Mouse (Mus musculus): ENCODE results near the gene Zc3hav1l. TPM values are rescaled to one million over a fixed set of nuclear protein-coding genes. Genes with fewer than 3 reads are reported as not detected.

Zc3hav1l gene
- 9.1 and 9.9 TPM in 2 replicates for polyA plus RNA-seq (2015; fragmentation: Nextera tagmentation; extraction: Ambion mirVana)

- Histone ChIP-seq H3K9ac (peak within 1 kb of the TSS; percentile 94), H3K4me1 (replicated peaks) (peaks cover 17% of the 10 kb centered on the region), H3K27ac (peak within 1 kb of the TSS; percentile 95), H3K9me3 (no peaks in the 10 kb centered on the region), H3K4me2 (peak within 1 kb of the TSS; percentile 70), H3K4me3 (peak within 1 kb of the TSS; percentile 69), H3K36me3 (peaks cover 23% of the 10 kb centered on the region), H3K27me3 (no peaks in the 10 kb centered on the region)
- peak; percentile 97 for ATAC-seq (ENCODE audit: low FRiP score)
- WGBS, result under 1% methylated on average over 63 of the region's 70 CpGs
Measured at GRCm38 (mm10) chr6:38298761-38299401, at the start of gene Zc3hav1l. TSS of gene Zc3hav1l (minus strand) at chr6:38299259.

DNA sequence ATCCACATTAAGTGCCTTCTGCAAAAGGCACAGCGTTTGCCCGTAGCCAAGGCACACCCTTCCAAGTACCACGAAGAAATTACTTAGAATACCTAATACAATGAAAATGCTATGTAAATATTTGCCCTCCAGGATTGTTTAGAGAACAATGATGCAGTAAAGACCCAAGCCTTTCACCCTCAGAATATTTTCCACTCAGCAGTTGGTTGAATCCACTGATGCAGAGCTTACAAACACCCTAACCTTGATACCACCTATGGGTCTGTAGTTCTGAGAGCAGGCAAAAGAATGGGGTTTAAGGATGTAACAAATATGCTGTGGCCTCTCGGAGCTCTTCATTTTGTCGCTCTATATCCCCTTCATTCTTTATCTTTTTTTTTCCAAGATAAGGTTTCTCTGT, 48.8 kb upstream of the Zc3hav1l start:
- Histone ChIP-seq H3K9me3 (no peaks in the 10 kb centered on the region), H3K4me1 (replicated peaks) (no peaks in the 10 kb centered on the region), H3K27me3 (peaks cover 34% of the 10 kb centered on the region), H3K9ac (no peak overlapping the region), H3K4me3 (no peak overlapping the region), H3K4me2 (no peak overlapping the region), H3K36me3 (no peaks in the 10 kb centered on the region), H3K27ac (no peak overlapping the region)
- ATAC-seq (ENCODE audit: low FRiP score), result no peak
- 82% methylated on average over 5 of the region's 5 CpGs for WGBS

DNA sequence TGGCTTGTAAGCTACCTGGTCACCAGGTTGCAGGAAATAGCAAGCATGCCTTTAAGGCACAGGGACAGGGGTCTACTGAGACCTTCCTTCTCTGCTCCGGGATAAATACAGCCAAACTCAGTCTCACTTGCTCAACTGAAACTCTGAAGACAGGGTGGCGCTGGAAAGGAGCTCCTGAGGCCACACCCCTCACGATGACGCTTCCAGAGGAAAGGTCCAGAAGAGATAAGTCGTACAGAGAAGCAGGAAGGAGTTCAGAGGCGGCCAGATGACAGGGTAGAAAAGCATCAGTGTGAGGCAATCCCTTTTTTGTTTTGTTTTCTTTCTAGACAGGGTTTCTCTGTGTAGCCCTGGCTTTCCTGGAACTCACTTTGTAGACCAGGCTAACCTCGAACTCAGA, 46.7 kb upstream of the Zc3hav1l start:
- ATAC-seq (ENCODE audit: low FRiP score), result no peak
- H3K27me3 ChIP-seq, result peaks cover 15% of the 10 kb centered on the region
- H3K4me3 ChIP-seq, result no peak overlapping the region
- no peaks in the 10 kb centered on the region for H3K9me3 ChIP-seq
- no peak overlapping the region for H3K4me2 ChIP-seq
- 59% methylated on average over 7 of the region's 7 CpGs for WGBS
- no peaks in the 10 kb centered on the region for H3K4me1 ChIP-seq (replicated peaks)
- H3K27ac ChIP-seq, result no peak overlapping the region
- H3K36me3 ChIP-seq, result no peaks in the 10 kb centered on the region
- H3K9ac ChIP-seq, result no peak overlapping the region

GRCm38 (mm10) chr6:38344006-38344670, 45.1 kb upstream of the Zc3hav1l start:
- no peaks in the 10 kb centered on the region for H3K4me1 ChIP-seq (replicated peaks)
- H3K27ac ChIP-seq, result no peak overlapping the region
- no peak overlapping the region for H3K4me2 ChIP-seq
- no peak overlapping the region for H3K9ac ChIP-seq
- no peaks in the 10 kb centered on the region for H3K9me3 ChIP-seq
- ATAC-seq (ENCODE audit: low FRiP score), result no peak
- no peaks in the 10 kb centered on the region for H3K27me3 ChIP-seq
- 87% methylated on average over 7 of the region's 7 CpGs for WGBS
- H3K36me3 ChIP-seq, result no peaks in the 10 kb centered on the region
- no peak overlapping the region for H3K4me3 ChIP-seq

DNA sequence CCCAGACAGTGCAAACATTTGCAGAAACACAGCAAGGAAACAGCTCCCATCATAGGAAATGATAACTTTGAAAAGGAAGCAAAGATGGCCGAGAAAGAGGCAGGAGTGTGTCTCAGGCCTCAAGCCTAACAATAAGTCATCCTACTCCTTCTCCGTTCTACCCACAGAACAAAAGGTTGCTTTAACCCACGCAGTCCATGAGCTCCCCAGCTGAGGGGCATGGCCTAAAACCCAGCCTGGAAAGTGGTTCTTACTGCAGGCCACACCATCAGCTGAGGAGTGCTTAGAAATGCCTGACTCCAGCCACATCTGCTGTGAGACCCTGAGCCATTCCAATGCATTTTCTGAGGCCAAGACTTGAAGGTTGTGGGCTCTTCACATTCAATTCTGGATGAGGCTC, 44.5 kb upstream of the Zc3hav1l start:
- Histone ChIP-seq H3K9me3 (no peaks in the 10 kb centered on the region), H3K36me3 (no peaks in the 10 kb centered on the region), H3K4me3 (no peak overlapping the region), H3K4me2 (no peak overlapping the region), H3K27me3 (no peaks in the 10 kb centered on the region), H3K27ac (no peak overlapping the region), H3K4me1 (replicated peaks) (no peaks in the 10 kb centered on the region), H3K9ac (no peak overlapping the region)
- 43% methylated on average over 3 of the region's 3 CpGs for WGBS
- no peak for ATAC-seq (ENCODE audit: low FRiP score)

- WGBS, result 74% methylated on average over 8 of the region's 8 CpGs
- Histone ChIP-seq H3K9me3 (no peaks in the 10 kb centered on the region), H3K4me1 (replicated peaks) (no peaks in the 10 kb centered on the region), H3K9ac (no peak overlapping the region), H3K36me3 (no peaks in the 10 kb centered on the region), H3K27me3 (no peaks in the 10 kb centered on the region), H3K4me3 (no peak overlapping the region), H3K4me2 (no peak overlapping the region), H3K27ac (no peak overlapping the region)
- ATAC-seq (ENCODE audit: low FRiP score), result no peak
Measured at GRCm38 (mm10) chr6:38342666-38342992, 43.6 kb upstream of the Zc3hav1l start.

DNA sequence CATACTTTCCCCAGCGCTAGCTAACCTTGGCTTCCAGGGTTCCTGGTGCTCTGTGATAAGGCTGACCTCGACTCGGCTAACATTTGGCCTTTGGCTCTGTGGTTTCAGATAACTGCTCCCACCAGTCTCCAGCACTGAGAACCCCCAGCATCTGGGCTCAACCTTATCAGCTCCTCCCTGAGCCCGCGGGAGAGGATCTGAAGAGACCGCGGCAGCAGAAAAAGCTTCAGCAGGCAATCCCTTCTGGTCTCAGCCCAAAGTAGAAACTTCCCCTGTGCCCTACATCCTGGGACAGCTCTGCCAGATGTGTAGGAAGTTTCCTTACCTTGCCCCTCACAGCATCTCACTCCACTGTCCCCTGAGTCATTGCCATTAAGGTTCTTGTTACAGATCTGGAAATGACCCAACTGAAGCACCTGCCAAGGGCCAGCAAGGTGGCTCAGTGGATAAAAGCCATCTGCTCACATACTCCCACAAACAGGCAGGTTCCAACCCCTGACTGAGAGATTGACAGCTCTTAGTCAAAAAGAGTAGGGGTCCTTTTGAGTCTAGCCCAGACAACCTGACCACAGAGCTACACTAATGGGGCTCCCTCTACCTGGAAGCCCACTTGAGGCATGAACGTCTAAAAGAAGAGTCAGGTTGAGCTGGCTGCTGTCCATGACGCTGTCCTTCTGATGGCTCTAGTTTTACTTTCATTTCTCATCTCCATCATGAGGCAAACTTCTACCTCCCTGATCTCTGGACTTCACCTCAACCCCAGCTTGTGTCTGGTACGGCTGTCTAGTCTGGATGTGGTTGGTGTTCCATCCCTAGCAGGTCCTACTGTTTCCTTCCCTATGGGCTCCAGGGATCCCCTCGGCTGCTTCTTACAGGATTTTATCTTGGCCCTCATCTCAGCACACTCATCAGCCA, 42.9 kb upstream of the Zc3hav1l start:
- 81% methylated on average over 11 of the region's 11 CpGs for WGBS
- Histone ChIP-seq H3K9me3 (no peaks in the 10 kb centered on the region), H3K36me3 (no peaks in the 10 kb centered on the region), H3K27me3 (no peaks in the 10 kb centered on the region), H3K9ac (no peak overlapping the region), H3K4me2 (no peak overlapping the region), H3K4me3 (no peak overlapping the region), H3K4me1 (replicated peaks) (no peaks in the 10 kb centered on the region), H3K27ac (no peak overlapping the region)
- ATAC-seq (ENCODE audit: low FRiP score), result no peak

DNA sequence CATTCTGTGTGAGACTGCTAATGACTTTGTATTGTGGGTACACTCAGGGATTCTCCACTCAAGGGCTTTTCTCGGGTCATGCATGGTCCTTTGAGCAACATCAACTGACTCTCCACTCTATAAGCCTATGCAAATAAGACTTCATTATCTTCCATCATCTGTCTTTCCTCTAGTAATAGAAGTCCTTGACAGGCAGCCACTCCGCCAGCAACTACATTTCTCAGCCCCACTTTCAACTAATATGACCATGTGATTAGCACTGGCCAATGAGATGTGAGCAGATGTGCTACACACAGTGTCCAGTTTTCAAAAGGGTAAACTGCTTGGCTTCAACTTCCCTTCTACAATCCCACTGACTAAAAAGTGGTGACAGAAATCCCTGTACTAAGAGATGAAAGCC, 40.0 kb upstream of the Zc3hav1l start:
- H3K27me3 ChIP-seq, result no peaks in the 10 kb centered on the region
- no peak overlapping the region for H3K27ac ChIP-seq
- 71% methylated on average over 2 of the region's 2 CpGs for WGBS
- no peak overlapping the region for H3K4me2 ChIP-seq
- no peak for ATAC-seq (ENCODE audit: low FRiP score)
- H3K9me3 ChIP-seq, result no peaks in the 10 kb centered on the region
- no peaks in the 10 kb centered on the region for H3K4me1 ChIP-seq (replicated peaks)
- no peaks in the 10 kb centered on the region for H3K36me3 ChIP-seq
- H3K9ac ChIP-seq, result no peak overlapping the region
- H3K4me3 ChIP-seq, result no peak overlapping the region

DNA sequence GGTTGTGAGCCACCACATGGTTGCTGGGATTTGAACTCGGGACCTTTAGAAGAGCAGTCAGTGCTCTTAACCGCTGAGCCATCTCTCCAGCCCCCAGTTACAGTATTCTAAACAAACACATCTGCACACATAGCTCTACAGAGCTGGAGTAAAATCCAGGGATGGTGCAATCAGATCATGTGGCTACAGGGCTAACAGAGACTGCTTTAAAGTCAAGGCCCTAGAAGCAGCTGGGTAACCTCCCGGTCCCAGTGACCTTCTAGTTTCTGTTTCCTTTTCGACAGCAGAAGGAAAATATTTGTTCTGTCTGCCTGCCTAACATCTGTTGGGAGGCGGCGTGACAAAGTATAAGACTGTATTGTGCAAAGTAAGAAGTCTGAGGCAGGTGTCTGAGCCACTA, 38.9 kb upstream of the Zc3hav1l start:
- H3K9me3 ChIP-seq, result no peaks in the 10 kb centered on the region

DNA sequence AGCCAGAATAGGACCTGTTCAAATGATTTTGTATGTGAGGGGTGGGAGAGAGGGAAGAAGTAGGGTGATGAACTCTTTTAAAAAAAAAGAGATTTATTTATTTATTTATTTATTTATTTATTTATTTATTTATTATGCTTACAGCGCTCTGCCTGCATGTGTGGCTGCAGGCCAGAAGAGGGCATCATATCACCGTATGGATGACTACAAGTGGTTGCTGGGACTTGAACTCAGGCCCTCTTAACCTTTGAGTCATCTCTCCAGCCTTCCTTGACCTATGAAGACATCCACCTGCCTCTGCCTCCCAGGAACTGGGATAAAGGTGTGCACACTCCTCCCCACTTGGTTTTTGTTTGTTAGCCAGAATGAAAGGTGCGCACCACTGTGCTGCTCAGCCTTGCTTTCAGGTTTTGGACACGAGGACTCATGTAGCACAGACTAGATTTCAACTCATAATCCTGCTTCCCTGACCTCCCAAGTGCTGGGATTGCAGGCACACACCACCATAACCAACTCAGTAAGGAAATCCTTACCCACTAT, 38.2 kb upstream of the Zc3hav1l start:
- Histone ChIP-seq H3K36me3 (no peaks in the 10 kb centered on the region), H3K4me2 (no peak overlapping the region), H3K27ac (no peak overlapping the region), H3K9ac (no peak overlapping the region), H3K4me1 (replicated peaks) (no peaks in the 10 kb centered on the region), H3K9me3 (no peaks in the 10 kb centered on the region), H3K27me3 (no peaks in the 10 kb centered on the region), H3K4me3 (no peak overlapping the region)
- no peak for ATAC-seq (ENCODE audit: low FRiP score)
- 93% methylated on average over 4 of the region's 4 CpGs for WGBS

More for the DNA sequence above, 38.9 kb upstream of the Zc3hav1l start:
- Histone ChIP-seq H3K4me3 (no peak overlapping the region), H3K9ac (no peak overlapping the region), H3K4me1 (replicated peaks) (no peaks in the 10 kb centered on the region), H3K27ac (no peak overlapping the region), H3K27me3 (no peaks in the 10 kb centered on the region), H3K36me3 (no peaks in the 10 kb centered on the region), H3K4me2 (no peak overlapping the region)
- WGBS, result 86% methylated on average over 6 of the region's 6 CpGs
- no peak for ATAC-seq (ENCODE audit: low FRiP score)

DNA sequence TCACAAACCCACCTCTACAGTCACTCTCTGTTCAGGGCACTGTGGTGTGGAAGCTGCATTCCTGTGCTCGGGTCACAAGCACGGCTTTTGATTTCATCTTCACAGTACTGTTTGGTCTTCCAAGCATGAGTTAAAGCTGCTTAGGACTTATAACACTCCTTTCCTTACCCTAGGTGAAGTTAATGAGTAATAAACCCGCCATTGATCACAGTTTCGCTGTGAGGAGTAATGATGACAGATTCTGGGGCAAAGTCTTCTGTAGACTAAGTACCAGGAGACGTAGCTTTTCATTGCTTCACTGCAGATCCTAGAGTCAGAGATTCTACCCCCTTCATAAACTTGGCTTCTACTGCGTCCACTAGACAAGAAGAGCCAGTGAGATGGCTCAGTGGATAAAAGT, 36.2 kb upstream of the Zc3hav1l start:
- Histone ChIP-seq H3K27ac (no peak overlapping the region), H3K4me2 (no peak overlapping the region)
- 83% methylated on average over 6 of the region's 6 CpGs for WGBS

DNA sequence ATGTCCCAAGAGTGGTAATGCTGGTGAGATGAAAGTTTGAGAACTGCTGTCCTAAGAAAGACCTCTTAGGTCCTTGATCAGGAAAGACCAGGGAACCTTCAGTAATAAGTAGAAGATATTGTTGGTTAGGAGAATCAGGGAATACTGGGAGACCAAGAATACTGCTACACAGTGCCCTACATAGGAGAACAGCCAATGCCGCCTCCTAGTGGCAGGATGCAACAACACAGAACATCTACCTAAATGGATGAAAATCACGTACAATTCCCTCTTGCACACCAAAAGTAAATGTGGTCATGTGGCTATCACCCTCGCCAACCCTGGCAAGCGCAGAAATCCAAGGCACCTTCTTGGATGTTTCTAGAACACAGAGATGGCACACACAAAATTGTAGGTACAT, 27.5 kb upstream of the Zc3hav1l start:
- Histone ChIP-seq H3K36me3 (no peaks in the 10 kb centered on the region), H3K9ac (no peak overlapping the region), H3K27me3 (no peaks in the 10 kb centered on the region), H3K4me1 (replicated peaks) (no peaks in the 10 kb centered on the region), H3K4me2 (no peak overlapping the region), H3K27ac (no peak overlapping the region), H3K4me3 (no peak overlapping the region), H3K9me3 (no peaks in the 10 kb centered on the region)
- ATAC-seq (ENCODE audit: low FRiP score), result peak; percentile 66; the same call in 1 of the 2 replicates
- 31% methylated on average over 4 of the region's 4 CpGs for WGBS

More for the DNA sequence above, 36.2 kb upstream of the Zc3hav1l start:
- H3K4me1 ChIP-seq (replicated peaks), result no peaks in the 10 kb centered on the region
- ATAC-seq (ENCODE audit: low FRiP score), result no peak
- H3K9ac ChIP-seq, result no peak overlapping the region
- no peaks in the 10 kb centered on the region for H3K27me3 ChIP-seq
- no peaks in the 10 kb centered on the region for H3K9me3 ChIP-seq
- no peak overlapping the region for H3K4me3 ChIP-seq
- no peaks in the 10 kb centered on the region for H3K36me3 ChIP-seq
